Mouse (Mus musculus) testis, adult 2 months (tissue): ENCODE measurements around the gene Ttc21a.

Experiments
- CTCF ChIP-seq: fragments of 200-500 bp; IDR thresholded peaks from 2 replicates; pipeline ENCODE4 v1.5.1; 2012; ENCODE audit warnings: low read depth, mild to moderate bottlenecking, inconsistent platforms, low read length, moderate library complexity; ENCODE audit not compliant: control insufficient read depth, insufficient read depth, insufficient replicate concordance
- POLR2A ChIP-seq: fragments of 200-500 bp; IDR thresholded peaks from 2 replicates; pipeline ENCODE4 v1.6.1; 2012; ENCODE audit warnings: low read depth, mild to moderate bottlenecking, inconsistent platforms, low read length, moderate library complexity; ENCODE audit not compliant: control insufficient read depth

DNA sequence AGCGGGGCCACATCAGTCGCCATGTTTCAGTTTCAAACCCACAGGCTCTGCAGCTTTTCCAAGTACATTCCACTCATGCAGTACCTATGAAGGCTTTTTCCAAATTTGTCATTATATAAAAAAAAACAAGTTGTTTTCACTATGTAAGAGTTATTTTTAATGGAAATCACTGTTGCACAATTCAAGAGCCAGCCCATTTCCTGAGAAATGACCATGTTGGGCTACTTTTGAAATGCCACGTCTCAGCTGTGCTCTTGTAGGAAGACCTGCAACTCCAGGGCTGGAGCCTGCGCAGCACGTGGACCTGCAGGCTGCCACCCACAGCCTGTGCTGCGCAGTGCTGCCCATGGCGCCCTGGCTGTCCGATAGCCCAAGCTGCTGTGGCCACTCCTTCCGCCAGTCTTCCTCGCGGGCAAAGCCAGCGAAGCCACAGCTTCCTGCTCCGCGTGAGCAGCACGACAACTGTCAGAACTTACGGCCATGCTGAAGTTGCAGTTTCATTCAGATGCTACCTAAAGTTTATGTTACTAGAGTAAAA, 12.2 kb upstream of the Ttc21a start:
- no peak for TF ChIP-seq CTCF
- TF ChIP-seq POLR2A, result no peak
